Comparison of ENCODE assay signal across 25 mouse cellular contexts in the genomic region with DNA sequence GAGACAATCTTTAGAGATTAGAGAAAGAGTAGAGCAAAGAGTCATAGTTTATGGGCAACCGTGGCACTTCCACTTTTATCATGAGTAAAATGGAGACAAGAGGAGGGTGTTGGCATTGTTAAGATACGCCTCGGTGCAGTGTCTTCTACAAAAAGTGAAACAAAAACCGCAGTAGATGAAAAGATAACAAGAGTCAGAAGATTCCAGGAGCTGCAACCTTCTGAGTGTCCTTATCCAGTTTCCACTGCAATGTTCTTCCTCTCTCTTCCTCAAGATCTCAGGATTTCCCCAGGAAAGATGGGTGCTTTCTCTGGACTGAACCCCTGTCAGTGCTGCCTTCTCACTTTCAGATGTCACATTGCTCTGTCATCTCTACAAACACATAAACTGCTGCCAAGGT.
DNase-seq lines count a peak whose midpoint lies in the region; ATAC-seq and TF ChIP-seq lines count a peak whose summit lies in the region.
"Had no signal": no experiment of that assay in that cellular context is flagged by ENCODE, and none has a peak within 500 bp of the region (broad histone marks: within the 10 kb centered on the region; RNA-seq: fewer than 3 reads in every experiment).

No protein-coding gene starts in this region.

- TF ChIP-seq EP300 in MEL (IDR thresholded peaks at IDR 0.05; ENCODE audit: low read depth in 1 of 2, low read length in 2 of 2) = no peak

- peaks cover 0 to 3% of the 10 kb centered on the region in 2 experiments; a peak in 1 of 4 replicates for H3K4me1 ChIP-seq in MEL (ENCODE audit: control insufficient read depth in 1 of 2, insufficient read depth in 2 of 2, low read length in 2 of 2)
- H3K4me1 ChIP-seq in forebrain, embryonic 11.5 days (replicated peaks; ENCODE audit: control insufficient read depth, insufficient read depth, low read length) = no peaks in the 10 kb centered on the region
- H3K4me1 ChIP-seq: forebrain, embryonic 10.5 days; heart, embryonic 12.5 days; heart, embryonic 15.5 days; hindbrain, embryonic 10.5 days; hindbrain, embryonic 13.5 days had no signal

- no peak overlapping the region for H3K9ac ChIP-seq in MEL (ENCODE audit: control insufficient read depth, low read depth, low read length, poor library complexity, severe bottlenecking)
- no peak overlapping the region for H3K9ac ChIP-seq in forebrain, embryonic 11.5 days (ENCODE audit: low read length)
- H3K9ac ChIP-seq: forebrain, postnatal 0 days; heart, embryonic 12.5 days; heart, embryonic 15.5 days; hindbrain, embryonic 13.5 days had no signal

- peaks cover 9 to 16% of the 10 kb centered on the region in 2 experiments for H3K27me3 ChIP-seq in MEL (ENCODE audit: control insufficient read depth in 1 of 2, insufficient read depth in 2 of 2, low read length in 2 of 2)
- H3K27me3 ChIP-seq in forebrain, embryonic 11.5 days (ENCODE audit: control insufficient read depth, insufficient read depth, low read length) = no peaks in the 10 kb centered on the region
- H3K27me3 ChIP-seq: heart, embryonic 12.5 days; heart, embryonic 15.5 days; hindbrain, embryonic 13.5 days had no signal

- TF ChIP-seq CTCF in MEL (IDR thresholded peaks at IDR 0.05 in 2 of 3, conservative IDR thresholded peaks at IDR 0.05 in 1 of 3; ENCODE audit: control insufficient read depth in 1 of 3, insufficient read depth in 1 of 3, low read depth in 2 of 3, low read length in 3 of 3, poor library complexity in 1 of 3, severe bottlenecking in 1 of 3) = no peak

- no peaks in the 10 kb centered on the region for H3K9me3 ChIP-seq in MEL (replicated peaks; ENCODE audit: insufficient read depth, low read length)
- H3K9me3 ChIP-seq in forebrain, embryonic 11.5 days (ENCODE audit: control insufficient read depth, low read length) = no peaks in the 10 kb centered on the region
- H3K9me3 ChIP-seq: forebrain, embryonic 10.5 days; heart, embryonic 12.5 days; heart, embryonic 15.5 days; hindbrain, embryonic 10.5 days; hindbrain, embryonic 13.5 days had no signal

- TF ChIP-seq POLR2A in MEL (IDR thresholded peaks at IDR 0.05; ENCODE audit: control insufficient read depth in 1 of 2, insufficient read depth in 1 of 2, low read depth in 1 of 2, low read length in 2 of 2, poor library complexity in 1 of 2) = no peak

- no peak overlapping the region for H3K4me2 ChIP-seq in forebrain, embryonic 11.5 days (ENCODE audit: low read depth, low read length, severe bottlenecking)
- H3K4me2 ChIP-seq: heart, embryonic 12.5 days; heart, embryonic 15.5 days; hindbrain, embryonic 13.5 days had no signal

- no peak overlapping the region for H3K27ac ChIP-seq in MEL (ENCODE audit: control insufficient read depth, low read depth, low read length)
- no peak overlapping the region for H3K27ac ChIP-seq in forebrain, embryonic 11.5 days (ENCODE audit: low read depth, low read length)
- H3K27ac ChIP-seq: forebrain, embryonic 10.5 days; heart, embryonic 15.5 days; hindbrain, embryonic 10.5 days; hindbrain, embryonic 13.5 days had no signal

- peaks cover 0 to 4% of the 10 kb centered on the region in 2 experiments; a peak in 2 of 4 replicates for H3K36me3 ChIP-seq in MEL (ENCODE audit: control insufficient read depth in 1 of 2, insufficient read depth in 2 of 2, low read length in 2 of 2)
- no peaks in the 10 kb centered on the region for H3K36me3 ChIP-seq in forebrain, embryonic 11.5 days (ENCODE audit: control insufficient read depth, insufficient read depth, low read length)
- H3K36me3 ChIP-seq: forebrain, embryonic 10.5 days; heart, embryonic 12.5 days; heart, embryonic 15.5 days; hindbrain, embryonic 10.5 days; hindbrain, embryonic 13.5 days had no signal

- ATAC-seq in inflammation-experienced regulatory T-cells, adult 6 months = peak; percentile 61
- no peak for ATAC-seq in forebrain, embryonic 11.5 days (replicated peaks; ENCODE audit: low FRiP score)
- ATAC-seq: forebrain, embryonic 14.5 days; forebrain, postnatal 0 days; hindbrain, embryonic 16.5 days had no signal

- H3K79me2 ChIP-seq in MEL (ENCODE audit: control insufficient read depth, insufficient read depth, low read length, poor library complexity) = no peaks in the 10 kb centered on the region

- TF ChIP-seq RAD21 in MEL (IDR thresholded peaks at IDR 0.05; ENCODE audit: low read depth, low read length) = no peak

- H3K4me3 ChIP-seq in MEL (ENCODE audit: control insufficient read depth in 1 of 2, insufficient read depth in 1 of 2, low read depth in 2 of 2, low read length in 2 of 2) = no peak overlapping the region
- no peak overlapping the region for H3K4me3 ChIP-seq in forebrain, embryonic 11.5 days (ENCODE audit: low read depth, low read length)
- H3K4me3 ChIP-seq: forebrain, embryonic 10.5 days; heart, embryonic 12.5 days; heart, embryonic 15.5 days; hindbrain, embryonic 10.5 days; hindbrain, embryonic 13.5 days had no signal

- DNase-seq in A20 (ENCODE audit: low read depth, low spot score) (peak; percentile 12), MEL (ENCODE audit: low read depth, low spot score) (peak; percentile 28)
- peak; percentile 50 for DNase-seq in CD4-positive, CD25-positive, alpha-beta regulatory T cell, adult 2 months (ENCODE audit: low read depth, low spot score)
- no peak for DNase-seq in Muller cell, postnatal 12 days (ENCODE audit: inconsistent ontology term)
- no peak for DNase-seq in forebrain, embryonic 11.5 days (ENCODE audit: low spot score)
- no peak for DNase-seq in urinary bladder, adult 18-20 months (ENCODE audit: low spot score in 2 of 2)
- DNase-seq: adrenal gland, postnatal 10 days; adrenal gland, postnatal 36 days; cerebellum, adult 18-20 months; cerebellum, adult 9-10 months; cerebellum, postnatal 14 days; forebrain, postnatal 0 days; gastrocnemius, postnatal 25 days; heart, adult 18-20 months; heart, postnatal 10 days; heart, postnatal 36 days; kidney, adult 11 months had no signal

- whole genome bisulfite sequencing in forebrain, embryonic 11.5 days = 89% methylated on average over 4 of the region's 4 CpGs

TF ChIP-seq in MEL, 35 proteins besides CTCF, POLR2A, EP300 and RAD21:
- TF ChIP-seq HCFC1 (IDR thresholded peaks at IDR 0.05; ENCODE audit: low read depth, low read length) (no peak), GATA1 (IDR thresholded peaks at IDR 0.05; ENCODE audit: low read depth, low read length) (peak; percentile 29; the same call in 1 of the 2 replicates)

Comparison
In these comparisons a context has a peak if more than half of its experiments do, and no peak if none do; other contexts are left out.
1. DNase-seq: peak in A20 (single experiment), CD4-positive, CD25-positive, alpha-beta regulatory T cell, adult 2 months (single experiment) and MEL (single experiment); none in Muller cell, postnatal 12 days (single experiment), forebrain, embryonic 11.5 days (single experiment) and urinary bladder, adult 18-20 months (0 of 2).